Mouse (Mus musculus) heart, embryonic 13.5 days (tissue): ENCODE measurements at regions not wholly inside any gene's neighbourhood (a gene's known extent, or its start where the extent isn't known, plus 50 kb on each side); places are given as distances from the start of the nearest gene placed in this dataset.

Experiments
- ATAC-seq: fragments of 200-750 bp; cut with Nextera tagmentation; 2 replicates; pipeline ENCODE4 v1.8.0; 2017; ENCODE audit warnings: moderate TSS enrichment; ENCODE audit not compliant: insufficient number of reproducible peaks, low FRiP score, low TSS enrichment; ENCODE audit errors: extremely low read depth
- H3K27ac ChIP-seq: fragments of 300-500 bp; sonication (generic); replicated peaks from 2 replicates; pipeline ENCODE4 v1.5.1; 2015; ENCODE audit warnings: moderate library complexity, mild to moderate bottlenecking, inconsistent platforms
- H3K27me3 ChIP-seq: fragments of 300-500 bp; sonication (generic); replicated peaks from 2 replicates; pipeline ENCODE4 v1.6.1; 2015; ENCODE audit warnings: mild to moderate bottlenecking, inconsistent platforms
- H3K36me3 ChIP-seq: fragments of 300-500 bp; sonication (generic); 2 replicates; pipeline ENCODE4 v1.6.1; 2015; ENCODE audit warnings: mild to moderate bottlenecking, inconsistent platforms
- H3K4me1 ChIP-seq: fragments of 300-500 bp; sonication (generic); 2 replicates; pipeline ENCODE4 v1.6.1; 2015; ENCODE audit warnings: inconsistent platforms
- H3K4me2 ChIP-seq: fragments of 300-500 bp; sonication (generic); 2 replicates; pipeline ENCODE4 v1.6.1; 2015; ENCODE audit warnings: inconsistent platforms, mild to moderate bottlenecking, moderate library complexity
- H3K4me3 ChIP-seq: fragments of 300-500 bp; sonication (generic); 2 replicates; pipeline ENCODE4 v1.5.1; 2015; ENCODE audit warnings: moderate library complexity, mild to moderate bottlenecking, inconsistent platforms
- H3K9ac ChIP-seq: fragments of 300-500 bp; sonication (generic); 2 replicates; pipeline ENCODE4 v1.6.1; 2015; ENCODE audit warnings: inconsistent platforms, mild to moderate bottlenecking, moderate library complexity
- H3K9me3 ChIP-seq: fragments of 300-500 bp; sonication (generic); 2 replicates; pipeline ENCODE4 v1.6.1; 2016; ENCODE audit warnings: inconsistent platforms
- WGBS: fragments of 180-500 bp; shearing (Covaris S2); methylation state at CpG from one replicate; pipeline ENCODE4 v1.1.7; 2015; ENCODE audit warnings: mixed read lengths; 5-methylcytosine and 5-hydroxymethylcytosine counted together

GRCm38 (mm10) chr7:77966658-77967057 is 771.2 kb downstream of the Ntrk3 start:
- Histone ChIP-seq H3K27ac (no peak overlapping the region), H3K4me1 (no peaks in the 10 kb centered on the region), H3K4me2 (no peak overlapping the region), H3K9ac (no peak overlapping the region), H3K4me3 (no peak overlapping the region), H3K27me3 (no peaks in the 10 kb centered on the region), H3K36me3 (no peaks in the 10 kb centered on the region), H3K9me3 (no peaks in the 10 kb centered on the region)
- 71% methylated on average over 2 of the region's 2 CpGs for WGBS
- ATAC-seq, result no peak

DNA sequence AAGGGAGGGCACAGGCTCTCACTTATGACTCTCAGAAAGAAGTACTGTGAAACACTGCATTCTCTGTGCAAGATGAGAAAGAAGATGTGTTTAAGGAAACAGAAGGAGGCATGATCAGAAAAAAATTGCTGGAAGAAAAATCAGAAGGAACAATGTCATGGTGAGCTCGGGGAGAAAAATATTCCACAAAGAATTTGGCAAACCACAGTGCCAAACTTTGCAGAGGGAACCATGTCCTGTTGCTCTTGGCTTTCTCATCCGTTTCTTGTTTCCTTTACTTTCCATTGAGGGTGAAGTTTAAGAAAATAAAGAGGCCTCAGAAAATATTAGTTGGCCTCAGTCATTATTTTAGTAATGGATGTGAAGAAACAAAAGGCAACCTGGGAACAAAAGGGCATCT is 804.4 kb downstream of the Ntrk3 start:
- H3K27me3 ChIP-seq, result no peaks in the 10 kb centered on the region
- WGBS, result 39% methylated on average over 2 of the region's 2 CpGs
- no peaks in the 10 kb centered on the region for H3K4me1 ChIP-seq
- no peaks in the 10 kb centered on the region for H3K9me3 ChIP-seq
- 0 out of 2 replicates have a peak overlapping the region, but pooled peaks have one; percentile 25 for H3K27ac ChIP-seq
- H3K9ac ChIP-seq, result no peak overlapping the region
- H3K36me3 ChIP-seq, result no peaks in the 10 kb centered on the region
- no peak overlapping the region for H3K4me2 ChIP-seq
- H3K4me3 ChIP-seq, result no peak overlapping the region
- ATAC-seq, result no peak

DNA sequence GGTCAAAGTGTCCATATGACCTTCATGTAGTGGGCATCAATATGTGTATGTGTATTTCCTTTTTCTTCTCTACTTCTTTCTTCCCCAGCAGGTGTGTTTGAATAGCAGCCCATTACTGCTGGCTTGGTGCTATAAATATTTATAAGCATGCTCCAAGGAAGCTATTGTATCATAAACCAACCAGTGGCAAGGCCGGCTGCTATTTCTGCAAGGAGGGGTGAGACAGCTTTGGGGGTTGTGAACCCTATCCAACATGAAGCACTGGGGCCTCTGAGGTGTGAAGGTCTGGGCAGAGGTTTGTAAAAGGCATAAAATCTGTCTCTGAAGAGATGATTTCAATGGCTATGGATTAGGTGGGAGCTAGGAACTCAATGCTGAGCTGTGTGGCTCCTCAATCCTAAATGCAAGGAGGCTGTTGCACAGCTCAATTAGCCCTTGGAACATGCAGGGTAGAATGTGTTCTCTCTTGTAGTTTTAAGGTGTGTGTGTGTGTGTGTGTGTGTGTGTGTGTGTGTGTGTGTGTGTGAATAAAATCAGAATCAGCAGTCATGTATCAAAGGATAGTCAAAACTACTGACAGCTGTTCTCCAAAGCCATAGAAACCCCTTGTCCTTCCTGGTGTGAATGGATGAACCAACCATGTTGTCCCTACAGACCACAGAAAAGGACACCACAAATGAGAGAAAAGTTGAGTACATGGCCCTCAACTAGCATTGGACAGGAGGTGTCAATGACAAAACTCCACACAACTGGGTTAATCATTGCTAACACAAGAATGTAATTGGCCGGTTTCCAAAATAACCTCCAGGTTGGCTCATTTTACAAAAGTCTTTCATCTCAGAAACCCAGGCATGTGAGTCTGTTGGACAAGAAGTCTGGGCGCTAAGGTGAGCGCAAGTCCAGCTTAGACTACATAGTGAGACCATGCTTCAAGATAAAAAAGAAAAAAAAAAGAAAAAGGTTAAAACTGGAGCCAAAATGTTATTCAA is 809.0 kb downstream of the Ntrk3 start:
- Histone ChIP-seq H3K27me3 (no peaks in the 10 kb centered on the region), H3K27ac (no peak overlapping the region), H3K9ac (no peak overlapping the region), H3K4me3 (no peak overlapping the region), H3K36me3 (no peaks in the 10 kb centered on the region), H3K4me2 (no peak overlapping the region), H3K9me3 (no peaks in the 10 kb centered on the region), H3K4me1 (no peaks in the 10 kb centered on the region)
- no peak for ATAC-seq
- WGBS, result 80% methylated on average over 4 of the region's 4 CpGs

GRCm38 (mm10) chr7:77899231-77899630 is 838.6 kb downstream of the Ntrk3 start:
- ATAC-seq, result no peak
- no peak overlapping the region for H3K9ac ChIP-seq
- WGBS, result 36% methylated on average over 7 of the region's 7 CpGs
- H3K36me3 ChIP-seq, result no peaks in the 10 kb centered on the region
- no peaks in the 10 kb centered on the region for H3K27me3 ChIP-seq
- H3K27ac ChIP-seq, result no peak overlapping the region
- H3K9me3 ChIP-seq, result no peaks in the 10 kb centered on the region
- no peak overlapping the region for H3K4me3 ChIP-seq
- H3K4me1 ChIP-seq, result no peaks in the 10 kb centered on the region
- H3K4me2 ChIP-seq, result no peak overlapping the region

DNA sequence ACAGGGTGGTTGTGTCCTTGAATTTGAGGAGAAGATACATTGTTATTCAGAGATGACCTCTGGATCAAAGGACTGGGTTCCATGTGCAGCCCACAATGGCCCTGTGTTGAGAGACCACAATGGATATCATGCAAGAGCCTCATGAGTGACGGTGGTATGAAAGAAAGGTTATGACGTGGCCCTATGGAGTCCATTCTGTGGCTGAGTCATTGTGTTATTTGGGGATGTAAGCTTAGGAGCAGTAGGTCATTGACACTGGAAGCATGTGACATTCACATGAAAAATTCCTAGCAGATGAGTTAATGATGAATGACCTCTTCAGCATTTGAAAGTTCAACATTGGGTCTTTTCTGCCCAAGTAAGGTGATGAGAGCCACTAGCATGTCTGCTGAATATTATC is 849.3 kb downstream of the Ntrk3 start:
- Histone ChIP-seq H3K4me3 (no peak overlapping the region), H3K4me2 (no peak overlapping the region), H3K27ac (no peak overlapping the region), H3K9ac (no peak overlapping the region), H3K36me3 (no peaks in the 10 kb centered on the region), H3K4me1 (no peaks in the 10 kb centered on the region), H3K9me3 (no peaks in the 10 kb centered on the region), H3K27me3 (no peaks in the 10 kb centered on the region)
- 63% methylated on average over 2 of the region's 2 CpGs for WGBS
- ATAC-seq, result no peak

DNA sequence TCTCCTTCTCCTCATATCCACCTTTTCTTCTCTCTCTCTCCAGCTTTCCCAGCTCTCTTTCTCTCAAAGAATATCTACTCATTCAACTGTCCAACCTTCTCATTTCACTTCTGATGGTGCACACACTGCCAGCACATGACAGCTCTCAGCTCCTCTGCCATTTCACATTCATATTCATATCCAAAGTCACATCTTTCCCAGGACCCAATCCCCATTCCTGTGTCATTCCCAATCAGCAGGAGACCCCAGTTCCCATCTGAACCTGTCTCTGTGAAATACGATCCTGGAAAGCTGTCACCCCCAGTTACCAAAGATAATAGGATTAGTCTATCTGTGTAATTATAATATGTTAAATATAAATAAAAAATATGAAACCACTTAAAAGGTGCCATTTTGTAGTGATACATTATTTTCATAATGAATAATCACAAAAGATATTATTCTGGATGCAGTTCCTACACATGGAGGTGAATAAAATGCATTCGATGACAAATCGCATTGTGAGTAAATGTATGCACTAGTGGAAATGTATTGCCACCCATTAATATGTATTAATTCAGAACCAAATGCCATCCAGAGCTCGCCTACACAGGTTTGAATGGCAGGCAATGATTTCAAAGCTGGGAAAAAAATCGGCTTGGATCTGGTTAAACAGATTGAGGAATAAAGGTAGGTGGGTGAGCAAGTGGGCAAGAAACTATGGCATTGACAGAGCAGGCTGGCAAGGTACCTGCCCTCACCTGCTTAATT is 855.0 kb downstream of the Ntrk3 start:
- no peak overlapping the region for H3K9ac ChIP-seq
- no peak for ATAC-seq
- WGBS, result 82% methylated on average over 5 of the region's 5 CpGs
- no peak overlapping the region for H3K4me3 ChIP-seq
- no peaks in the 10 kb centered on the region for H3K9me3 ChIP-seq
- H3K27me3 ChIP-seq, result no peaks in the 10 kb centered on the region
- H3K36me3 ChIP-seq, result no peaks in the 10 kb centered on the region
- H3K27ac ChIP-seq, result no peak overlapping the region
- H3K4me1 ChIP-seq, result no peaks in the 10 kb centered on the region
- no peak overlapping the region for H3K4me2 ChIP-seq

- Histone ChIP-seq H3K9me3 (no peaks in the 10 kb centered on the region), H3K36me3 (no peaks in the 10 kb centered on the region), H3K4me1 (no peaks in the 10 kb centered on the region), H3K4me3 (no peak overlapping the region), H3K27ac (no peak overlapping the region), H3K27me3 (no peaks in the 10 kb centered on the region), H3K4me2 (no peak overlapping the region), H3K9ac (no peak overlapping the region)
- ATAC-seq, result no peak
- WGBS, result 58% methylated on average over 4 of the region's 4 CpGs
These were observed 870.3 kb downstream of the Ntrk3 start for GRCm38 (mm10) chr7:77867518-77867917.

GRCm38 (mm10) chr7:77861841-77862240 is 876.0 kb downstream of the Ntrk3 start:
- H3K27ac ChIP-seq, result no peak overlapping the region
- WGBS, result 85% methylated on average over 8 of the region's 8 CpGs
- ATAC-seq, result no peak

DNA sequence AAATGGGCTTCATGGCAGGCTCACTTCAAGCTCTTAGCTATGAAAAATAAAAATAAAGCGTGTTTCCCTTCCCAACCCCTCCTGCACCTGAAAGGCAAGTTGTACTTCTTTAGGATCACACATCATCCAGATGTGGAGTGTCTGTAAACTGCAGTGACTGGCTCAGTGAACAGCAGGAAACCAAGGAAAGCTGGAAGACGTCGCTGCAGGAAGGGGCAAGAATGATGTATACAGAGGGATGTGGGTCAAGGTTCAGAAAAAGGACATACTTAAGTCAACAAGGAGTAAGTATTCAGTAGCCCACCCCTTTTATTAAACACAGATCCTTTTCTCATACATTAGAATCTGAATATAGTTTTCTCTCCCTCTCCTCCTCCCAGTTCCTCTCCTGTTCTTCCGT is 879.4 kb downstream of the Ntrk3 start:
- Histone ChIP-seq H3K27ac (peak overlapping the region; percentile 58), H3K4me2 (no peak overlapping the region)

More at GRCm38 (mm10) chr7:77861841-77862240, 876.0 kb downstream of the Ntrk3 start:
- Histone ChIP-seq H3K4me1 (peaks cover 20% of the 10 kb centered on the region), H3K4me3 (no peak overlapping the region), H3K4me2 (no peak overlapping the region), H3K27me3 (no peaks in the 10 kb centered on the region), H3K9me3 (no peaks in the 10 kb centered on the region), H3K9ac (no peak overlapping the region), H3K36me3 (no peaks in the 10 kb centered on the region)

GRCm38 (mm10) chr7:77857979-77858378 is 879.8 kb downstream of the Ntrk3 start:
- WGBS, result 18% methylated on average over 5 of the region's 5 CpGs
- no peak overlapping the region for H3K9ac ChIP-seq
- H3K4me3 ChIP-seq, result no peak overlapping the region
- H3K27ac ChIP-seq, result peak overlapping the region; percentile 58
- H3K36me3 ChIP-seq, result no peaks in the 10 kb centered on the region
- H3K9me3 ChIP-seq, result no peaks in the 10 kb centered on the region
- peaks cover 20% of the 10 kb centered on the region for H3K4me1 ChIP-seq
- no peaks in the 10 kb centered on the region for H3K27me3 ChIP-seq
- no peak for ATAC-seq
- H3K4me2 ChIP-seq, result no peak overlapping the region

More for the DNA sequence above, 879.4 kb downstream of the Ntrk3 start:
- H3K9me3 ChIP-seq, result no peaks in the 10 kb centered on the region
- no peak overlapping the region for H3K9ac ChIP-seq
- 56% methylated on average over 4 of the region's 4 CpGs for WGBS
- no peaks in the 10 kb centered on the region for H3K36me3 ChIP-seq
- no peak overlapping the region for H3K4me3 ChIP-seq
- no peak for ATAC-seq
- H3K27me3 ChIP-seq, result no peaks in the 10 kb centered on the region
- H3K4me1 ChIP-seq, result peaks cover 20% of the 10 kb centered on the region

DNA sequence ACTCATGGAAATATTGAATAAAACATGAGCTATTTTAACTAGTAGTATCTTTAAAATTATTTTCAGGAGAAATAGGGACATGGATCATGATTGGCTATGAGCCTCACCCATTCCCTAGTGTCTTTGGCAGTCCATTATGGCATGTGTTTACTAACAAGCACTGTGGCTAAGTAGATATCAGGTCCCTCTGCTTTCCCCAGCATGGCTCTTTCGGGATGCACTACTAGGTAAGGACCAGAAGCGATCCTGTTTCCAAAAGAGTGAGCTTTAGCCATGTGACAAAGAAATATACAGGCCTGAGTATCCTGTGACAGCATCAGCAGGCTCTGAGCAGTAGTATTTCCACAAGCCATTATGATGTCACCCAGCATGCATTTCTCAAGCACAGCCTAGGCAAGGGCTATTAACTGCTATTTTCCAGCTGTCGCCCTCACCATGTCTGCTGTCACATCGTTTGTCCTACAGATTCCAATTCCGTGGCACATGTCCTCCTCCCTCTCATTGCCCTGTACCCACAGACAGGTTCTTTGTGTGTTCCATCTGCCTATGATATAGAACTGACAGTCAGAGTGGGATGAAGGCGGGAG is 882.1 kb downstream of the Ntrk3 start:
- 65% methylated on average over 6 of the region's 6 CpGs for WGBS
- no peak overlapping the region for H3K4me2 ChIP-seq
- no peaks in the 10 kb centered on the region for H3K27me3 ChIP-seq
- H3K27ac ChIP-seq, result no peak overlapping the region
- H3K36me3 ChIP-seq, result no peaks in the 10 kb centered on the region
- H3K9ac ChIP-seq, result no peak overlapping the region
- no peak for ATAC-seq
- no peaks in the 10 kb centered on the region for H3K9me3 ChIP-seq
- no peak overlapping the region for H3K4me3 ChIP-seq
- H3K4me1 ChIP-seq, result peaks cover 20% of the 10 kb centered on the region
